Mouse (Mus musculus) olfactory bulb, adult 2 months (tissue): ENCODE data around the gene Itgb3bp. TPM values are rescaled to one million over a fixed set of nuclear protein-coding genes. Genes with fewer than 3 reads are reported as not detected.

Experiments used
- H3K27ac ChIP-seq: fragments of 200-500 bp; 2 replicates; pipeline ENCODE4 v1.5.1; 2012; ENCODE audit warnings: low read depth, low read length; ENCODE audit not compliant: insufficient read depth
- H3K4me1 ChIP-seq: fragments of 200-500 bp; 2 replicates; pipeline ENCODE4 v1.6.1; 2012; ENCODE audit warnings: low read length; ENCODE audit not compliant: control insufficient read depth, insufficient read depth
- H3K4me3 ChIP-seq: fragments of 200-500 bp; 2 replicates; pipeline ENCODE4 v1.5.1; 2012; ENCODE audit warnings: mild to moderate bottlenecking, low read depth, low read length, moderate library complexity; ENCODE audit not compliant: insufficient read depth
- CTCF ChIP-seq: fragments of 200-500 bp; IDR thresholded peaks from 2 replicates; pipeline ENCODE4 v1.5.1; 2012; ENCODE audit warnings: low read depth, mild to moderate bottlenecking, low read length, moderate library complexity; ENCODE audit not compliant: insufficient read depth
- POLR2A ChIP-seq: fragments of 200-500 bp; IDR thresholded peaks from 2 replicates; pipeline ENCODE4 v1.6.1; 2012; ENCODE audit warnings: mild to moderate bottlenecking, low read depth, low read length, moderate library complexity; ENCODE audit not compliant: insufficient read depth
- WGBS: fragments of 180-500 bp; shearing (Covaris S2); methylation state at CpG from one replicate; pipeline ENCODE4 v1.1.7; 2018; 5-methylcytosine and 5-hydroxymethylcytosine counted together
- polyA plus RNA-seq: library from polyadenylated mRNA; stranded (reverse); fragments of >200 nt; gene quantifications from 2 replicates; pipeline ENCODE4 v1.2.4, GENCODE M21; 2012; ENCODE audit warnings: low replicate concordance; ENCODE audit not compliant: missing spikeins, insufficient read depth, insufficient read length

Itgb3bp gene
- polyA plus RNA-seq, 1 experiment: not detected

DNA sequence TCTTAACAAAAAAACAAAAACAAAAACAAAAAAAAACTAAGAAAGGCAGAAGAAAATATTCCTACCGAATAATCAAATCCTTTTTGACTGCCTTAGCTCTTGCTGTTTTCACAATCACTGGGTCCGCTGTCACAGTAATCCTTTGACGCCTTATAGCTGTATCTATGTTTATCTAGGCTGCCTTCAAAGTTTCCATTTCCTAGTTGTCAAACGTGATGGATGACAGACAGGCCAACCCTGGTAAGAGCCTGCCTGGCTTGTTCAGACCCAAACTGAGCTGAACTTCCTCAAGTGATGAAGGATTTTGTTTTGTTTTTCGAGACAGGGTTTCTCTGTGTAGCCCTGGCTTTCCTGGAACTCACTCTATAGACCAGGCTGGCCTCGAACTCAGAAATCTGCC, 1.1 kb downstream of the Itgb3bp start:
- Histone ChIP-seq H3K4me1 (peaks cover 6% of the 10 kb centered on the region), H3K27ac (no peak overlapping the region), H3K4me3 (no peak overlapping the region)
- 83% methylated on average over 6 of the region's 6 CpGs for WGBS
- no peak for TF ChIP-seq CTCF
- no peak for TF ChIP-seq POLR2A

DNA sequence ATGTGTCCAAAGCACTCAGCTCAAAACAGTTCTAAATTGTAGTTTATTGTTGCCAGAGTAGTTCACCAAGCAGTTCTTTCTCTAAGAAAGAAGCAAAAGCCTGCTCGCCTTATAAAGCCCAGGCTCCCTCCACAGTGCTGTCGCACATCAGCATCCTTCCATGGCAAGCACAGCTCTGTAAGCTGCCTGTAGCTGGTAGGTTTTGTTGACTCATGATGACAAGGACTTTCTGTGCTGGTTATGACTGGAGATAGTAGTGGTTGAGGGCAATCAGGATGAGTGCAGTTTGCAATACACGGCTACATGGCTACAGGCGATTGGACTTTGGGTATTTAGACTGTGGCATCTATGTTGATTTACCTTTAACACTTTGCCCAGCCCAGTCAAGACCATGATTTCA, 3.2 kb downstream of the Itgb3bp start:
- H3K27ac ChIP-seq: no peak overlapping the region
- WGBS: 92% methylated on average over 4 of the region's 4 CpGs
- TF ChIP-seq POLR2A (no peak), CTCF (no peak)
- peaks cover 6% of the 10 kb centered on the region for H3K4me1 ChIP-seq
- H3K4me3 ChIP-seq: no peak overlapping the region

DNA sequence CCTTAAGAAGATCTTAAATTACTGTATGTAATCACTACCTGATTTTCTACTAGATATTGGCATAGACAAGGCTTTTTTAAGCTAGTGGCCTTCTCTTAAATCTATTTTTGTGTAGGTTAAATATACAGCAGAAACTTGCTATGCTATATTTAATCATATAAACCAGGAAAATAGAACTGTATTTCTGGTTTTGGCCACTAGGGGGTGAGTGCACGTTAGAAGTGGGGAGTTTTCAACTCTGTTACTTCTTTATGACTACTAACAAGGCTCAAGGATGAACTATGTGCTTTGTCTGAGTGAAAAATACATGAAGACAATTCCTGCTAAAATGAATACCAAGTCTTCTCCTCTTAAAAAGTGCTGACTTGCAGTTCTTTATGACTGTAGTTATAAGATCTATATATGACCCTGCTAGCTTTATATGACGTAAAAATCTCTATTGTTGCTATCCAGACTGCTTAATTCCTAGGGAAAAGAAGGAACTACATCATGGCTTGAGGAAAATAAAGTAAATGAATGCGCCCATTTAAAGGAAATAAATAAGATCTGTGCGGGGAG, 15.6 kb downstream of the Itgb3bp start:
- H3K4me3 ChIP-seq: no peak overlapping the region
- WGBS: 71% methylated on average over 4 of the region's 4 CpGs
- TF ChIP-seq CTCF (no peak), POLR2A (no peak)
- no peaks in the 10 kb centered on the region for H3K4me1 ChIP-seq
- H3K27ac ChIP-seq: no peak overlapping the region

DNA sequence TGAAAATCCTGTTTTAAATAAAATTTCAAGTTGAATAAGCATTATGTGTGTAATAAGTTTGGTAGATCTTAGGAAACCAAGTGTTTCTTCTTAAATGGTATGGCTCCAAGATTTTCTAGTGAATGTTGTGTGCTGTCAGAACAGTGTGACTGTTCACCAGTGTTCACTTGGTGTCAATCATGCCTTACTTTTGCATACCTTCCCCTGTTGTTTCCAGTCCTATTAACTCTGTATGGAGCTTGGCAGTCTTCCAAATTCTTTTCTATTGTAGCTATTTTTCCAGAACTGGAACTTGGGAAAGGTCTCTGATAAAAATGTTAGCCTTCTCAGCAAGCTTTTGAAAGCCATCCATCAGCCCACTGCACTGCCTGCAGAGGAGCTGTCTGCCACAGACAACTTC, 47.2 kb downstream of the Itgb3bp start:
- Histone ChIP-seq H3K4me1 (no peaks in the 10 kb centered on the region), H3K27ac (no peak overlapping the region), H3K4me3 (no peak overlapping the region)
- TF ChIP-seq CTCF (no peak), POLR2A (no peak)

DNA sequence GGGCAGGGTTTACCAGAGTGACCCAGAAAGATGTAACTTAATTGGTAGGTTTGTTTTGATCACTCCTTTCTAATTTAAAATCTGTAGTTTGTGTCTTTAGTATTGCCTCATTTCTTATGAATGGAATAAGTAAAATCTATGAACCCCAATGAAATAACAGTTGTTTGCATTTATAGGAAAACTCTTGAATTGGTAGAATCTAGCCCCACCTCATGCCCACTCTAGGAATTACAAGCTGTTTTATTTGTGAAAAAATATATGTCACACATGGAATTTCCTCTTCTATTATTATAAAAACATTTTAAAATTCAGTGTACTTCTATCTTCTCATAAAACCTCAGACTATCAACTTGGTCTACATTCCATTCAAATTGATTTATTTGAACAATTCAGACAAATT, 47.7 kb downstream of the Itgb3bp start:
- H3K27ac ChIP-seq: no peak overlapping the region
- TF ChIP-seq CTCF: no peak
- TF ChIP-seq POLR2A: no peak
- no peak overlapping the region for H3K4me3 ChIP-seq
- H3K4me1 ChIP-seq: no peaks in the 10 kb centered on the region

DNA sequence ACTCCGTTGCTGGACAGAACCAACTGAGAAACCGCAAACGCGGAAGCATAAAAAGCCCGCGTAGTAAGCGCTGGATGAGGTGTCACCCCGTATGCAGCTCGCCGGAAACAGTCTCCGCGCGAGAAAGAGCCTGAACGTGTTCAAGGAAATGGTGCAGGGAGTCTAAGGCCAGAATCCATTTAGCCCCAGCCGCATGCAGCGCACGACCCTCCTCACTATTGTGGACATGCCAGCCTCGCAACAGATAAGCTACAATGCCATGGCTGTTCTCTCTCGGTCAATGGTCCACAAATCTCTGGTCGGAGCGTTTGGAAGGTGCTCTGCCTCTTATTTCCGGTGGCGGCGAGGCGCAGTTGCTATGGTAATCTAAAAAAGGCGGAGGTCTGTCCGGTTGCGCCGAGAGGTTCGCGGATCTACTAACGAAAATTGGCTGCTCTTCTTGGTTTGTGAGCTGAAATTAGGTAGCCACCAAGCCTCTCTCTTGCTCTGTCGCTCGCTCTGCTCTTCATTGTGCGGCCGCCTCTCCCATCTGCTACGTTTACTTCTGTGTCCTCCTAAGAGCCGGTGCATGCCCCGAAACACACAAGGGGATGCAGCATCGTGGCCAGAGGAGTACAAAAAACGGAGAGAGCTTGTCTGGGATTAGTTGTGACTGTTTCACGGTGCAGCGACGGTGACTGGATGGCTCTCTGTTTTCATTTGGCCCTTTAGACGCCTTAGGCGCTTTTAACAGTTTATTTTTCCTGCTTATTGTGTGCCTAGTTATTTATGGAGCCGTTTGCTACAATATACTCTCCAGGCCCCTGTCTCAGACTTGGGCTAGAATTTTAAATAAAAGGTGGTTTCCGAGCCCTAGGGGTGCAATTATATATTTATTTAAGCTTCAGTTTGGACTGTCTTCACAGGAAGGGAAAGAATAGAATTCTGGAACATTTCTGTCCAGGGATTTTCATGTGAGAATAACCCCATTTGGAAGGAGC, 100.2 kb downstream of the Itgb3bp start, which contains the start of gene Efcab7:
Efcab7 (plus strand) TSS at position 105 of the 980 bp plus-strand sequence.
- WGBS: under 1% methylated on average over 48 of the region's 48 CpGs
- no peaks in the 10 kb centered on the region for H3K4me1 ChIP-seq
- peak within 1 kb of the TSS; percentile 81 for H3K4me3 ChIP-seq
- TF ChIP-seq POLR2A (peak; percentile 25; the same call in 1 of the 2 replicates), CTCF (no peak)
- peak within 1 kb of the TSS; percentile 98 for H3K27ac ChIP-seq

DNA sequence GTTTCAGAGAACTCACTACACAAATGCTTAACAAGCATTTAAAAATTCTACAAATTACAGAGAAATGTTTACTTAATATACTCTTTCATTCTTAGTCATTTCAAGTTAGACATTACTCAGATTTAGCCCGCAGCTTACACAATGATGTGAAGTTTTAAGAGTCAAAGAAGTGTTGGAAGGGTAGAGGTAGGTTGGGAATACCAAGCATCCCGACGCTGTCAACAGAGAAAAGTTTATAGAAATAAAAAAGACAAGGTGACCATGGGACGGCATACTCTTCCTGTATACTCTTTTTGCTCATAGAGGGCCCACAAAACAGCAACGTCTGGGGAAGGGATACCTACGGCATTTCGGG, 100.9 kb downstream of the Itgb3bp start:
- TF ChIP-seq CTCF (no peak), POLR2A (no peak)
- H3K27ac ChIP-seq: no peak overlapping the region

DNA sequence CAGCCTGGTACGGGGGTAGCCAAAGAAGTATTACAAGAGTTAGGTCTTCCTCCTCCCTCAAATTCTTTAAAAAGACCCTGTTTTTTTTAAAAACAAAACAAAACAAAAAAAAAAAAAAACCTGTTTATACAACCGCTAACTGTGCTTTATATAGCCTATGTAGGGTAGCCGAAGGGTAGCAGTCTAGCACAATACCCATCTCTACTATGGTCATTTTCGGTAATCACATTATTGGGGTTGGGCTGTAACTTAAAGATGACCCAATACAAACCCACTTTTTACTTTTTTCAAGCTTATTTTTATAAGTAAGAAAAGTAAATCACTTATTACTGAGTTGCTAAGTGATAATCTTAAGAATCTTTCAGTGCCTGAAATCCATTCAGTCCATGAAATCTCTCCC, 101.3 kb downstream of the Itgb3bp start:
- WGBS: 22% methylated on average over 4 of the region's 4 CpGs
- TF ChIP-seq CTCF: no peak
- TF ChIP-seq POLR2A: no peak
- Histone ChIP-seq H3K4me3 (no peak overlapping the region), H3K4me1 (no peaks in the 10 kb centered on the region), H3K27ac (no peak overlapping the region)

More for the DNA sequence above, 100.9 kb downstream of the Itgb3bp start:
- Histone ChIP-seq H3K4me1 (no peaks in the 10 kb centered on the region), H3K4me3 (peak overlapping the region; percentile 81)
- WGBS: under 1% methylated on average over 7 of the region's 7 CpGs

DNA sequence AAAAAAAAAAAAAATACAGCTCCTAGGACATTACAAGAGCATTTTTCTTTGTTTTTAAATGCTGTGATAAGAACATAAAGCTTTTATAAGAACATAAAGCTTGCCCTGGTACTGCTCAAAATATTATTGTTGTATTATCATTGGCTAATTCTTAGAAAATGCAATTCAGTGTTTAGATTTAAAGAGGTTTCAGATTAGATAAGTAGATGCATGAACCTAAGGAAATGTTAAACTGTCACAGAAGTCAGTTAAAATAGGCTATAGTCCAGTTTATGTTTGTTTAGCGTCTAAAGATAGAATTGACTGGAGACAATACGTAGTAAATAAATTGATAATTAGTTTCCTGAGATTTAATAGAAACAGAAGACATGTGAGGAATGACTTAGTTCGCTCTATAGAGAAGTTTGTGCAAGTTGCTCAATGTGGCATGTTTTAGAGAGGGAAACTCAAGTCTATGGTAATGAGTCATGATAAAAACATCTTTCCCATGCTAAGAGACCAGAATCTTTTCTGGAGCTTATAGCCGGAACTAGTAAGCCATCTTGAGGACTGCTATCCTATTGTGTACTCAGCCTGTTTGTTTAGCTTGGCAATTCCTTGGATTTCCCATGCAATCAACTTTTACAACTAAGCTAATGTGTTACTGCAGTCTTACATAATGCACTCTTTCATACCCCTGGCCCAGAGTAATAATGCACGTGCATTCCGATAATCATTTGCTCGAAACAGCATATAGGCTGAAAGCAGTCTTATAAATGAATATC, 112.7 kb downstream of the Itgb3bp start:
- TF ChIP-seq CTCF (no peak), POLR2A (no peak)
- Histone ChIP-seq H3K4me3 (no peak overlapping the region), H3K27ac (no peak overlapping the region), H3K4me1 (no peaks in the 10 kb centered on the region)
- 94% methylated on average over 7 of the region's 7 CpGs for WGBS
